Mouse (Mus musculus) myocyte (in vitro differentiated cells): ENCODE measurements at regions not wholly inside any gene's neighbourhood (a gene's known extent, or its start where the extent isn't known, plus 50 kb on each side); places are given as distances from the start of the nearest gene placed in this dataset.

ENCODE experiments used
- CEBPB ChIP-seq: IDR thresholded peaks from 2 replicates; pipeline ENCODE4 v1.6.1; 2011; ENCODE audit warnings: mild to moderate bottlenecking, moderate library complexity; ENCODE audit not compliant: poor library complexity, insufficient read depth, severe bottlenecking
- E2F4 ChIP-seq: IDR thresholded peaks from one replicate; pipeline ENCODE4 v1.6.1; 2011; ENCODE audit warnings: mild to moderate bottlenecking, control low read depth, moderate library complexity; ENCODE audit not compliant: insufficient read depth
- MAX ChIP-seq: IDR thresholded peaks from one replicate; pipeline ENCODE4 v1.6.1; 2011; ENCODE audit warnings: low read depth, mild to moderate bottlenecking, control low read depth
- MYOD1 ChIP-seq, 3 experiments: IDR thresholded peaks; one replicate each; pipeline ENCODE4 v1.6.1; 2011; ENCODE audit warnings: control low read depth in 2 of 3, low read depth in 2 of 3, mild to moderate bottlenecking in 2 of 3, moderate library complexity in 1 of 3; ENCODE audit not compliant: insufficient read length in 2 of 3, control insufficient read depth in 1 of 3
- MYOG ChIP-seq, 3 experiments: IDR thresholded peaks; one replicate each; pipeline ENCODE4 v1.6.1; 2011; ENCODE audit warnings: control low read depth in 2 of 3, low read depth in 2 of 3, mild to moderate bottlenecking in 2 of 3; ENCODE audit not compliant: insufficient read length in 2 of 3, control insufficient read depth in 1 of 3, insufficient read depth in 1 of 3
- POLR2A ChIP-seq: IDR thresholded peaks from one replicate; pipeline ENCODE4 v1.6.1; 2011; ENCODE audit warnings: low read depth, mild to moderate bottlenecking, control low read depth, moderate library complexity; ENCODE audit not compliant: insufficient read length
- POLR2AphosphoS2 ChIP-seq: IDR thresholded peaks from one replicate; pipeline ENCODE4 v1.6.1; 2011; ENCODE audit warnings: low read depth, control low read depth; ENCODE audit not compliant: insufficient read length
- REST ChIP-seq: IDR thresholded peaks from one replicate; pipeline ENCODE4 v1.6.1; 2011; ENCODE audit warnings: mild to moderate bottlenecking, control low read depth, moderate library complexity; ENCODE audit not compliant: insufficient read depth, insufficient read length
- SRF ChIP-seq: IDR thresholded peaks from one replicate; pipeline ENCODE4 v1.6.1; 2011; ENCODE audit warnings: low read depth; ENCODE audit not compliant: control insufficient read depth, insufficient read length
- TCF12 ChIP-seq: IDR thresholded peaks from one replicate; pipeline ENCODE4 v1.6.1; 2011; ENCODE audit warnings: mild to moderate bottlenecking, control low read depth; ENCODE audit not compliant: poor library complexity, insufficient read depth, severe bottlenecking
- USF1 ChIP-seq: IDR thresholded peaks from one replicate; pipeline ENCODE4 v1.6.1; 2011; ENCODE audit warnings: low read depth, mild to moderate bottlenecking, control low read depth, moderate library complexity

GRCm38 (mm10) chr11:24452267-24452666, 374.4 kb downstream of the Bcl11a start:
- no peak for TF ChIP-seq TCF12
- TF ChIP-seq MAX, result no peak
- TF ChIP-seq MYOD1 (IDR thresholded peaks at IDR 0.05; ENCODE audit: control insufficient read depth in 1 of 3, insufficient read length in 2 of 3, low read depth in 2 of 3), result no peak
- TF ChIP-seq POLR2A, result no peak
- TF ChIP-seq MYOG (IDR thresholded peaks at IDR 0.05; ENCODE audit: control insufficient read depth in 1 of 3, insufficient read depth in 1 of 3, insufficient read length in 2 of 3, low read depth in 2 of 3), result no peak
- no peak for TF ChIP-seq USF1
- no peak for TF ChIP-seq CEBPB
- TF ChIP-seq SRF, result no peak
- no peak for TF ChIP-seq E2F4
- TF ChIP-seq POLR2AphosphoS2, result no peak
- TF ChIP-seq REST, result no peak
